Mouse (Mus musculus) neural tube, embryonic 15.5 days (tissue): ENCODE measurements around the gene Acbd6. TPM values are rescaled to one million over a fixed set of nuclear protein-coding genes. Genes with fewer than 3 reads are reported as not detected.

ENCODE experiments used
- ATAC-seq: fragments of 200-750 bp; cut with Nextera tagmentation; 2 replicates; pipeline ENCODE4 v1.8.0; 2017; ENCODE audit warnings: mild to moderate bottlenecking, moderate TSS enrichment, moderate library complexity; ENCODE audit not compliant: low FRiP score
- H3K27ac ChIP-seq: fragments of 300-500 bp; sonication (generic); replicated peaks from 2 replicates; pipeline ENCODE4 v1.5.1; 2015; ENCODE audit warnings: mild to moderate bottlenecking, inconsistent platforms
- H3K27me3 ChIP-seq: fragments of 300-500 bp; sonication (generic); replicated peaks from 2 replicates; pipeline ENCODE4 v1.6.1; 2015; ENCODE audit warnings: inconsistent platforms
- H3K36me3 ChIP-seq: fragments of 300-500 bp; sonication (generic); 2 replicates; pipeline ENCODE4 v1.6.1; 2015; ENCODE audit warnings: inconsistent platforms
- H3K4me1 ChIP-seq: fragments of 300-500 bp; sonication (generic); 2 replicates; pipeline ENCODE4 v1.6.1; 2015; ENCODE audit warnings: inconsistent platforms
- H3K4me2 ChIP-seq: fragments of 300-500 bp; sonication (generic); 2 replicates; pipeline ENCODE4 v1.6.1; 2015; ENCODE audit warnings: inconsistent platforms, mild to moderate bottlenecking, moderate library complexity
- H3K4me3 ChIP-seq: fragments of 300-500 bp; sonication (generic); replicated peaks from 2 replicates; pipeline ENCODE4 v1.5.1; 2015; ENCODE audit warnings: mild to moderate bottlenecking, inconsistent platforms
- H3K9ac ChIP-seq: fragments of 300-500 bp; sonication (generic); replicated peaks from 2 replicates; pipeline ENCODE4 v1.6.1; 2015; ENCODE audit warnings: mild to moderate bottlenecking, inconsistent platforms
- H3K9me3 ChIP-seq: fragments of 300-500 bp; sonication (generic); replicated peaks from 2 replicates; pipeline ENCODE4 v1.6.1; 2016; ENCODE audit warnings: inconsistent platforms
- WGBS: fragments of 180-500 bp; shearing (Covaris S2); methylation state at CpG from one replicate; pipeline ENCODE4 v1.1.7; 2015; ENCODE audit warnings: mixed read lengths; 5-methylcytosine and 5-hydroxymethylcytosine counted together
- polyA plus RNA-seq: library from polyadenylated mRNA; unstranded; fragments of >200 nt; fragmentation: Nextera tagmentation; extraction: Ambion mirVana; gene quantifications from 2 replicates; pipeline ENCODE4 v1.2.1, GENCODE M21; 2015

The Acbd6 gene
- polyA plus RNA-seq, 1 experiment from 2014 or later: 109 TPM

DNA sequence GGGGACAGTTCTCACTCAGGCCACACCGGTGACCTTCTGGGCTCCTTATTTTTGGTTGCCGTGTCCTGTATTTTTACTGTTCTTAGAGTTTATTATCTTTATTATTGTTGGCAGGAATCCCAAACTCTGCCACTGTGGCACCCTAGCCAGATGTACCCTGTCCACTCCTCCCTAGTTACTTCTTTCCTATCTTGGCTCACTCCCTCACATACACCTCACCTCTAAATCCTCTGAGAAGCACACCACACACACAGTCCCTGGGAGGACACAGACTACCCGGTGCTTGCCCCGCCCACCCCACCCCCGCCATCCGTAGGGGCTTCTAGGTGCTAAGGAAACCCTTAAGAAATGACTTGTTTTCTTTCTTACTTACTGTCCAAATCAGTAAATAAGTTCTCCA, 117.7 kb downstream of the Acbd6 start:
- H3K4me1 ChIP-seq: peaks cover under 1% of the 10 kb centered on the region; the same call in 1 of the 2 replicates
- no peak overlapping the region for H3K4me3 ChIP-seq
- H3K4me2 ChIP-seq: no peak overlapping the region
- no peak overlapping the region for H3K9ac ChIP-seq
- no peaks in the 10 kb centered on the region for H3K36me3 ChIP-seq
- H3K27me3 ChIP-seq: no peaks in the 10 kb centered on the region
- no peak for ATAC-seq
- WGBS: 88% methylated on average over 6 of the region's 6 CpGs
- H3K27ac ChIP-seq: no peak overlapping the region
- no peaks in the 10 kb centered on the region for H3K9me3 ChIP-seq

DNA sequence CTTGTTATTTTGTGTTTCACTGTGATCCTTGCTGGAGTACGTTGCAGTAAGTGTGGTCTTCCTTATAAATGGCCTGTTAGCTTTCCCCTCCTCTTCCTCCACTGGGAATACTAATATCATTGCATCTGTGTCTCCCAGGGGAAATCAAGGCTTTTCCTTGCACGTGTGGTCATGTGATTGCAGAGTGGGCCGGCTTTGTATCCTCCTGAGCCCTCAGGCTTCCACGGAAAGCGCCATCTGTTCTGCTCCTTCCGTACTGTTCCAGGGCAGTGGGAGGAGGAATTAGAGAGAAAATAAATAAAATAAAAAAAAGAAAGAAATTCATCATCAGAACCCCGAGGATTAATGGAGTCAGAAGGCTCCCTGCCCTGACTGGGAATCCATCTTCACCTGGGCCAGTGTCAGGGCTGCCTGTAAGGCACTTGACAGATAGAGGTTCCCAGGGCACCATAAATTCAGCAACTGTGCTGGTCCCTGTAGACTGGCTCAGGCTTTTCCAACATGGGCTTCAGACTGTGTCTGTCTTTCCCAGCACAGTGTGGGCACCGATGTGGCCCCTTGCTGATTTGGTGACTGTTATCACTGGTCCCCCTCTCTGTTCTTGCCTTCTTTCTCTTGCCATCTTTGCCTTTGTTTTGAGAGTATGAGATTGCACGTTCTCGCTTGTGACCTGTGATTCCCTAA, 123.3 kb downstream of the Acbd6 start:
- no peaks in the 10 kb centered on the region for H3K9me3 ChIP-seq
- H3K4me3 ChIP-seq: no peak overlapping the region
- ATAC-seq: peak; percentile 72
- H3K27ac ChIP-seq: 0 out of 2 replicates have a peak overlapping the region, but pooled peaks have one; percentile 1
- H3K4me1 ChIP-seq: peaks cover 13% of the 10 kb centered on the region
- no peaks in the 10 kb centered on the region for H3K27me3 ChIP-seq
- H3K4me2 ChIP-seq: peak overlapping the region; percentile 2; the same call in 1 of the 2 replicates
- WGBS: 32% methylated on average over 10 of the region's 10 CpGs
- no peak overlapping the region for H3K9ac ChIP-seq
- no peaks in the 10 kb centered on the region for H3K36me3 ChIP-seq

DNA sequence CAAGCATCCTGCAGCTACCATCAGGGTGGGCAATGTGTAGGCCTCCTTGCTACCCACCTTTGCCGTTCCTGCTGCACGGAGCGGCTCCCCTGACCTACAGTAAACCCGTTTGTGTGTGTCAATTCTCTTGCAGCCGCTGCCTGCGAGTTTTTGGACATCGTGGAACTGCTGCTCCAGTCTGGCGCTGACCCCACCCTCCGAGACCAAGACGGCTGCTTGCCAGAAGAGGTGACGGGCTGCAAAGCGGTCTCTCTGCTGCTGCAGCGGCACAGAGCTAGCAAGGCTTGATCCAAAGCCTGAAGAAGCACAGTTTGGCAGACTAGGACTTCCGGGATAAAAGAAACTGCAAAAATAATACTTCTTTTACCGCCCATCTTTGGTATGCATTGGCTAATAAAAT, 128.9 kb downstream of the Acbd6 start:
- Histone ChIP-seq H3K36me3 (no peaks in the 10 kb centered on the region), H3K9ac (no peak overlapping the region), H3K4me3 (no peak overlapping the region), H3K9me3 (no peaks in the 10 kb centered on the region), H3K4me1 (peaks cover 3% of the 10 kb centered on the region; the same call in 1 of the 2 replicates), H3K27me3 (no peaks in the 10 kb centered on the region), H3K27ac (no peak overlapping the region; the same call in 1 of the 2 replicates), H3K4me2 (no peak overlapping the region)
- no peak for ATAC-seq
- 77% methylated on average over 15 of the region's 15 CpGs for WGBS

DNA sequence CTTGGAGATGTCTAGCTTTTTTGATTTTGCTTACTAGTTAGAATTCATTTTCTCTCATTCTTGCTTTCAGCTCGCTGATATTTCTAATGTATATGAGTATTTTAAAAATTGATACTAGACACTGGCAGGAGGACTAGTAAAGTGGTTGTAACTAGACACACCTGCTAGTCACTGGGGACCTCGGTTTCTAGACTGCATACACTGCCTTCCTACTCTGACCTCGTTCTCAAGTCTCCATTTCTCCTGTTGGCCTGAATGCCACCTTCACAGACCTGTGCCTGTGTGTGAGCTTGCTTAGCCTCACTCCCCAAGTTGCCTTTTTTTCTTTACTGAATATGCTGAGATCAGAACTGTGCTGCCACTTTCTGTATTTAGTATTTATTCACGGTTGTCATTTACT, 131.2 kb downstream of the Acbd6 start:
- Histone ChIP-seq H3K4me2 (no peak overlapping the region), H3K4me3 (no peak overlapping the region), H3K9ac (no peak overlapping the region), H3K36me3 (no peaks in the 10 kb centered on the region), H3K9me3 (no peaks in the 10 kb centered on the region), H3K27me3 (no peaks in the 10 kb centered on the region), H3K27ac (no peak overlapping the region), H3K4me1 (peaks cover 15% of the 10 kb centered on the region)
- WGBS: 81% methylated on average over 4 of the region's 4 CpGs
- ATAC-seq: no peak

DNA sequence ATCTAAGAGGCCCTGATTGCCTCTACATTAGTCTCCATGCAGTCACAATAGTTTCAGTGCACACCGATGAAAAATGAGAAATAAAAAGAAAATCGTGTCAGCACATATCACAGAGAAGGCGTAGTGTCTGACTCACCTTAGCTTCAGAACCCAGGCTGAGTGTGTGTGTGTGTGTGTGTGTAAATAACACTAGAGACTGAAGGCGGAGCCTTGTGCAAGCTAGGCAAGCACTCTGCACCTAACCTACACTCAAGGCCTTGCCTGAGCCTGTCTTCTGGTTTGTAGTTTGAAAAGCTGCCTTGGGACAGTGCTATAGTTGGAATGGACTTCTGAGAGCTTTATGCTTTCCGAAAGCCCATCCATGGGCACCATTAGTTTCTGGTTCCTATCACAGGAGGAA, 131.6 kb downstream of the Acbd6 start:
- no peak overlapping the region for H3K4me3 ChIP-seq
- no peaks in the 10 kb centered on the region for H3K27me3 ChIP-seq
- no peaks in the 10 kb centered on the region for H3K9me3 ChIP-seq
- H3K4me1 ChIP-seq: peaks cover 15% of the 10 kb centered on the region
- no peak overlapping the region for H3K4me2 ChIP-seq
- WGBS: 73% methylated on average over 5 of the region's 5 CpGs
- no peak overlapping the region for H3K27ac ChIP-seq
- H3K9ac ChIP-seq: no peak overlapping the region
- no peaks in the 10 kb centered on the region for H3K36me3 ChIP-seq
- no peak for ATAC-seq

DNA sequence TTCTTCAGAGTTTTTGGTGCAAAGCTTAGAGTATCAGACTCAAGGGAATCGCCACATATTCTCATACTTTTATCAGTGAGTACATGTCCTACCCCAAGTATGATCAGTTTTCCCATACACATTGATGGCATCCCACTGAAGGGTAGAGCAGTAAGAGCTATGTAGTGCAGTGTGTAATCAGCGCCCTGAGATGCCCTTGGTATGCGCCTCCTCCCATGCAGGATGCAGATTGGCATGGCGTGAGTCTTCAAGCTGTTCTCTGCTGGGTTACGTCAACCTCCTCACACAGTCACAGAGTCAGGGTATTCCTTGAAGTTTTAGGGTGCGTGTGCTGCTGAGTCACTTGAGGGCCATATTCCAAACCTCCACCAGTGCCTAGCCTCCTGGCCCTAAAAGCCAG, 134.3 kb downstream of the Acbd6 start:
- no peak overlapping the region for H3K9ac ChIP-seq
- 93% methylated on average over 6 of the region's 6 CpGs for WGBS
- H3K27ac ChIP-seq: no peak overlapping the region
- no peaks in the 10 kb centered on the region for H3K9me3 ChIP-seq
- H3K27me3 ChIP-seq: no peaks in the 10 kb centered on the region
- no peak overlapping the region for H3K4me2 ChIP-seq
- peaks cover 13% of the 10 kb centered on the region for H3K4me1 ChIP-seq
- no peaks in the 10 kb centered on the region for H3K36me3 ChIP-seq
- H3K4me3 ChIP-seq: no peak overlapping the region
- ATAC-seq: no peak

DNA sequence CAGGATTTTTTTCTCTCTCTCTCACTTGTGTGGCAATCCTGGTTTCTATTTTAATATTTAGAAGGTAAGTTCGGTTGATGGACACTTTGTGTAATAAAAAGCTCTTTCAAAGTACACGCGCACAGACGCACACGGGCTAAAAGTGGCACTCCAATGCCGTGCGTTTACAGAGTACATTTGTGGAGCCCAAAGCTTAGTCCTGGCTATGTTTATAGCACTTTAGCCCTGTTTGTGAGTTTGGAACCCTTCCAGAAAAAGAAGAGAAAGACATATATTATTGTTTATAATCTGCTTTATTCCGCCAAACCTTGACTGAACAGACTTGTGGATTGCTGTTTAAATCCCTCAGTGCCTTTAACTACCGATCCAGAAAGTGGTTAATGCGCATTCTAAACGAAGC, 135.1 kb downstream of the Acbd6 start:
- Histone ChIP-seq H3K9ac (no peak overlapping the region), H3K36me3 (no peaks in the 10 kb centered on the region), H3K4me3 (no peak overlapping the region), H3K27ac (no peak overlapping the region), H3K4me1 (peaks cover 17% of the 10 kb centered on the region), H3K27me3 (no peaks in the 10 kb centered on the region), H3K4me2 (no peak overlapping the region), H3K9me3 (no peaks in the 10 kb centered on the region)
- peak; percentile 50 for ATAC-seq
- WGBS: 49% methylated on average over 11 of the region's 11 CpGs

DNA sequence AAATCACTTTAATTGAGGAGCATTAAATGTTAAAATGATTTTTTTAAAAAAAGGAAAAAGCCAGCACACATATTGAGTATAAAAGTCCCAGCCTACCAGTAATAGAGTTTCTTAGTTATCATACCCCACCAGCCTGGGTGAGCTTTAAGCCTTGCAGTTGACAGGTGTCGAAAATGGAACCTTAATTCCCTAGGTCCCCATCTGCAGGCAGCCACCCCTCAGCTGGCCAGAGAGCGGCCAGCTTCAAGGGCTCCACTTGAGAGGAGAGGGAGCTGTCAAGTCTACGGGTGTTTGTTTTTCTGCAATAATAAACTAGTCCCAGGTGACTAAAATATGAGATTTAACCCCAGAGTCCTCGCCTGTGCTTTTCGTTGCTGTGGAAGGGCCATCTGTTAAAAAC, 135.5 kb downstream of the Acbd6 start:
- 21% methylated on average over 5 of the region's 5 CpGs for WGBS
- peak; percentile 30 for ATAC-seq
- H3K4me2 ChIP-seq: no peak overlapping the region

DNA sequence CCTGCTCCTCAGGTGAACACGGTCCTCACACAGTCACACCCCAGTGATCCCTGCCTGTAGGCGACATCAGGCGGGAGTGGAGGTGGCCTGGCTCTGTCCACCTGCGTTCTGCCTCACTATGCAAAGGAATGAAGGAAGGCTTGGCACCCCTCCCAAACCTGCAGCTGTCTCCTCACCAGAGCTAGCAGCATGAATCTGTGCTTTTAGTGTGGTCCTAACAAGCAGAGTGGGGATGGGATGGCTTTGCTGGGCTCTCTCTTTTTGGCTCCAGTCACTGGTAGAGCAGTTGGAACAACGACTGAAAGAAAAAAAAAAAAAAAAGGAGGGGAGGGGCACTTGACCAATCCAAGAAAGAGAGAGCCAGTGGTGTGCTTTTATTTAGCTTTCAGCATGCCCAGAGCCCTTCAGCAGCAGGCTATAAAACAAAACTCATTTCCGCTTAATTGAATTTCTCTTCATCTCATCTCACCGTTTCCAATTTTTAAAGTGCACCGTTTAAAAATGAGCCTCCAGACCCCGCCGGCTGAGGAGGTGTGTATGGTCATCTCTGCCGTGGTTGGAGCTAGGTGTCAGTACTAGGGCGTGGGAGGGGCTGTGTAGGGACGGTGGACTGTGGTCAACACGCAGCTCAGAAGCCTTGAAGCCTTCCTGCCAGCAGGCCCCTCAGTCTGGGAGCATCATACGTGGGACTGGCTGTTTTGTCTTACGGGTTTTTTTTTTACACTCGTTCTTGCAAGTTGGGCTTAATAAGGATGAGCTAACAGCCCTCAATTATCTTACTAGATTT, 140.6 kb downstream of the Acbd6 start:
- Histone ChIP-seq H3K4me2 (peak overlapping the region; percentile 26), H3K4me1 (peaks cover 22% of the 10 kb centered on the region), H3K27me3 (no peaks in the 10 kb centered on the region), H3K9me3 (no peaks in the 10 kb centered on the region), H3K27ac (no peak overlapping the region; the same call in 1 of the 2 replicates), H3K4me3 (no peak overlapping the region), H3K36me3 (no peaks in the 10 kb centered on the region), H3K9ac (no peak overlapping the region)
- WGBS: 23% methylated on average over 17 of the region's 17 CpGs
- peak; percentile 64 for ATAC-seq

More for the DNA sequence above, 135.5 kb downstream of the Acbd6 start:
- Histone ChIP-seq H3K36me3 (no peaks in the 10 kb centered on the region), H3K4me1 (peaks cover 21% of the 10 kb centered on the region), H3K27ac (no peak overlapping the region), H3K4me3 (no peak overlapping the region), H3K9ac (no peak overlapping the region), H3K9me3 (no peaks in the 10 kb centered on the region), H3K27me3 (no peaks in the 10 kb centered on the region)

DNA sequence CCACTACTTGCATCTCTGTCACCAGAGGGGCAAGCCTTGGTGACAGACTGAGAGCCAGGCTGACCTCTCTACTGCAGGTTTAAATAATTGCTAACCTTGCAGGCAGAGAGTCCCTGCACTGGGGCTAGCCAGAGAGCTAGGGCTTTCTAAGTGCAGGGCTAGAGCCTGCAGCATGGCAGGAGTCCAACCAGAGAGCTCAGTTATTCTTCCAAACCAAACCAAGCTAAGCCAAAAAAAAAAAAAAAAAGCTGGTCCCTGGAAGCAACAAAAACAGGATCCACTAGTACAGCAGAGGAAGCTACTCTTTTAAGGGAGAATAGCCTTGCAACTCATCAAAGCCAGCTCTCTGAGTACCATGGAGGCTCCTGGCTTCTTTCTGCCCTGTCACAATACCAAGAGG, 143.0 kb downstream of the Acbd6 start:
- H3K9ac ChIP-seq: no peak overlapping the region

DNA sequence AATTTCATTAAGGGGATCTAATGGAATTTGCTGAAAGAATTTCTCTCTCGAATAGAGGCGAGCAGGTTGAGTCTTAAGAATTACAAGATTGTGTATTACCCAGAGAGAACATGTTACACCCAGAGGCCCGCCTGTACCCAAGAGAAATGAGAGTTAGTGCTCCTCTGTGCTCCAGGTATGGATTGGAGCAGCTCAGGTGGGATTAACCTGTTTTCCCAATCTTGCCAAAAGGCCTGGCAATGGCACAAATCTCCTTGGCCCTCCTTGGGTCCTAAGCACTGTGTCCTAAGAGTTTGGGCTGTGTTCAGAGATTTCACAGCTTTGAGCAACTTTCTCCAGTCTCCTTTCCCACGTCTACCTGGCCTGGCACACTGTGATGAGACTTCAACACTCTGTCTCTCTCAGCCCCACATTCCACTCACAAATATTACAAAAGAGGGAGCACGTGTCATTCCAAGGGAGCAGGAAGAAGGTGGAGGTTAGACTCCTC, 145.3 kb downstream of the Acbd6 start:
- H3K4me2 ChIP-seq: no peak overlapping the region
- no peaks in the 10 kb centered on the region for H3K36me3 ChIP-seq
- no peak overlapping the region for H3K9ac ChIP-seq
- no peak overlapping the region for H3K4me3 ChIP-seq
- peaks cover 16% of the 10 kb centered on the region for H3K4me1 ChIP-seq
- H3K27me3 ChIP-seq: no peaks in the 10 kb centered on the region
- no peak for ATAC-seq
- no peak overlapping the region for H3K27ac ChIP-seq
- WGBS: 90% methylated on average over 5 of the region's 5 CpGs
- no peaks in the 10 kb centered on the region for H3K9me3 ChIP-seq

More for the DNA sequence above, 143.0 kb downstream of the Acbd6 start:
- no peaks in the 10 kb centered on the region for H3K9me3 ChIP-seq
- H3K36me3 ChIP-seq: no peaks in the 10 kb centered on the region
- no peak for ATAC-seq
- no peak overlapping the region for H3K4me3 ChIP-seq
- peaks cover 22% of the 10 kb centered on the region for H3K4me1 ChIP-seq
- H3K27ac ChIP-seq: no peak overlapping the region
- no peak overlapping the region for H3K4me2 ChIP-seq
- H3K27me3 ChIP-seq: no peaks in the 10 kb centered on the region

DNA sequence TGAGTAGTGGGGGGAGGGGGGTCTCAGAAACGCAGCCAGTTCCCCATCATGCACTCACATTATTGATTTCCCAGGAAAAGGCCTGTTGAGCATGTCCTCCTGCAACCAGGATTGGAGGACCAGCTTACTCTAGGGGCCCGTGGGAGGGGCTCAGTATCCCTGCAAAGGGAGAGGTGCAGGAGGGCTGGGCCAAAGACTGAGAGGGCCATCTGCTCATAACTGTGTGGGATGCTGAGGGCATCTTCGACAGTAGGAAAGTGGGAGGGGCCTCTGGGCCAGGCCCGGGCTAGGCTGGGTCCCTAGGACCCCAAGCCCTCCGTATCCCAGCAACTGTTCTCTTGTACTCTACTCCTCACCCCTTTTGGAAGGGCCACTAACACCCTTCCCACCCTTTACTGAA, 146.3 kb downstream of the Acbd6 start:
- WGBS: 58% methylated on average over 5 of the region's 5 CpGs
- H3K4me2 ChIP-seq: no peak overlapping the region
- no peaks in the 10 kb centered on the region for H3K27me3 ChIP-seq
- H3K36me3 ChIP-seq: no peaks in the 10 kb centered on the region
- H3K4me3 ChIP-seq: no peak overlapping the region
- ATAC-seq: 0 out of 2 replicates have a peak, but pooled peaks have one; percentile 34
- no peaks in the 10 kb centered on the region for H3K9me3 ChIP-seq
- no peak overlapping the region for H3K27ac ChIP-seq
- H3K9ac ChIP-seq: no peak overlapping the region
- H3K4me1 ChIP-seq: peaks cover 6% of the 10 kb centered on the region; the same call in 1 of the 2 replicates
